Mouse (Mus musculus): Measurements from ENCODE around the gene Rps29. TPM values are rescaled to one million over a fixed set of nuclear protein-coding genes. Genes with fewer than 3 reads are reported as not detected.

Rps29 gene
- polyA plus RNA-seq, 1 experiment from 2014 or later, result 2,055 TPM

DNA sequence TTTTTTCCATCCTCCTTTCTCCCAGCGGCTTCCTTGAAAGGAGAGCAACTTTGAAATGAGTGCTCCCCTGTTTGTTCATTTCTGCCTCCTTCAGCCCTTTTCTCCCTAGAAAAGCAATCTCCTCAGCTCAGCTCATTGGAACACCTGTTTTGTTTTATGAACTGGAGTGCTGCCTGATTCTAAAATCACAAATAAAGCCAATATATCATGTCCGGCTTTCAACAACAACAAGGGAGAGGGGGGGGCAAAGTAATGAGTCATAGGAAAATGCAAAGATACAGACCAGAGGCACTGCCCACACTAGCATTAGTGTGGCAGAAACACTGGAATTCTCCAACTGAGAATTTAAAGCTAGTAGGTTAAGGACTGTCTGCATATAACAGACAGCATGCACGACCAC, 31.4 kb downstream of the Rps29 start:
- no peaks in the 10 kb centered on the region for H3K27me3 ChIP-seq (replicated peaks; ENCODE audit: control insufficient read depth, insufficient read depth, low read length)
- no peak overlapping the region for H3K4me3 ChIP-seq (ENCODE audit: low read depth, low read length)
- H3K9ac ChIP-seq (ENCODE audit: low read depth, low read length), result no peak overlapping the region
- H3K36me3 ChIP-seq (ENCODE audit: control insufficient read depth, insufficient read depth, low read length), result no peaks in the 10 kb centered on the region
- 67% methylated on average over 3 of the region's 3 CpGs for WGBS
- DNase-seq (ENCODE audit: low spot score), result peak; percentile 33
- H3K4me1 ChIP-seq (ENCODE audit: control insufficient read depth, insufficient read depth, low read length), result no peaks in the 10 kb centered on the region
- no peak overlapping the region for H3K27ac ChIP-seq (replicated peaks; ENCODE audit: low read depth, low read length)
- H3K4me2 ChIP-seq (ENCODE audit: low read depth, low read length), result no peak overlapping the region
- no peak for ATAC-seq (ENCODE audit: low read depth)
- no peaks in the 10 kb centered on the region for H3K9me3 ChIP-seq (ENCODE audit: control insufficient read depth, low read length)

DNA sequence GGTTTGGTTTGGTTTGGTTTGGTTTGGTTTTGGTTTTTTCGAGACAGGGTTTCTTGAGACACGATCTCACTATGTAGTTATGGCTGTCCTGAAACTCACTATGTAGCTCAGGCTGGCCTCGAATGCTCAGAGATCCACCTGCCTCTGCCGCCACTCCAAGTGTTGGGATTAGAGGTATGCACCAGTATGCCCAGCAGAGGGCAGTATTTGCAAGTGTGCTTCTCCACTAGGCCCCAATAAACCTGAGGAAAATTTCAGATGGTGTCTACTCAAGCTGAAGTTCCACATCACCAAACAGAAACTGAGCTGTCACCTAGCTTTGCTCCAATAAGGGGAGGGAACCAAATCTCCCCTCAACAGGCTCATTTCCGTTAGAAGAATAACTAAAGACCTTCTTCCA, 31.8 kb downstream of the Rps29 start:
- Histone ChIP-seq H3K9ac (ENCODE audit: low read depth, low read length) (no peak overlapping the region), H3K4me2 (ENCODE audit: low read depth, low read length) (no peak overlapping the region), H3K4me1 (ENCODE audit: control insufficient read depth, insufficient read depth, low read length) (no peaks in the 10 kb centered on the region), H3K36me3 (ENCODE audit: control insufficient read depth, insufficient read depth, low read length) (no peaks in the 10 kb centered on the region), H3K9me3 (ENCODE audit: control insufficient read depth, low read length) (no peaks in the 10 kb centered on the region), H3K27ac (replicated peaks; ENCODE audit: low read depth, low read length) (no peak overlapping the region), H3K4me3 (ENCODE audit: low read depth, low read length) (no peak overlapping the region), H3K27me3 (replicated peaks; ENCODE audit: control insufficient read depth, insufficient read depth, low read length) (no peaks in the 10 kb centered on the region)
- DNase-seq (ENCODE audit: low spot score) (no peak), ATAC-seq (ENCODE audit: low read depth) (no peak)
- 86% methylated on average over 5 of the region's 5 CpGs for WGBS

DNA sequence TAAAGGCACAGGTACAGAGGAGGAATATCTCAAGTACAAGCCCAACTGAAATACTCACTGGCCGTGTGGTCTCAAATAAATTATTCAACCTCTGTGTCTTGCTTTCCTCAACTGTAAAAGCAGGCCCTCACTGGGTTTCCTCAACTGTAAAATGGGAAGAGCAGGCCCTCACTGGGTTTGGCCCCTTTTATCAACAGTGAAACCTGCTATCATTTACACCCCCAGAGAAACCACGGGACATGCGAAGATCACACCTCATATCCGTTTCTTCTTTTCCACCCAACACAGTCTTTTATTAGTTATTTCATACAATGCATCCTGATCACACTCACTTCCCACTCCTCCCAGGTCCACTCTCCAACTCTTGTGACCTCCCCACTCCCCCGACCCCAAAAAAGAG, 33.9 kb downstream of the Rps29 start:
- no peaks in the 10 kb centered on the region for H3K27me3 ChIP-seq (replicated peaks; ENCODE audit: control insufficient read depth, insufficient read depth, low read length)
- ATAC-seq (ENCODE audit: low read depth) (no peak), DNase-seq (ENCODE audit: low spot score) (no peak)
- no peak overlapping the region for H3K27ac ChIP-seq (replicated peaks; ENCODE audit: low read depth, low read length)
- H3K4me3 ChIP-seq (ENCODE audit: low read depth, low read length), result no peak overlapping the region
- no peaks in the 10 kb centered on the region for H3K36me3 ChIP-seq (ENCODE audit: control insufficient read depth, insufficient read depth, low read length)
- no peaks in the 10 kb centered on the region for H3K4me1 ChIP-seq (ENCODE audit: control insufficient read depth, insufficient read depth, low read length)
- WGBS, result 88% methylated on average over 5 of the region's 5 CpGs
- H3K9me3 ChIP-seq (ENCODE audit: control insufficient read depth, low read length), result no peaks in the 10 kb centered on the region
- H3K9ac ChIP-seq (ENCODE audit: low read depth, low read length), result no peak overlapping the region
- no peak overlapping the region for H3K4me2 ChIP-seq (ENCODE audit: low read depth, low read length)

DNA sequence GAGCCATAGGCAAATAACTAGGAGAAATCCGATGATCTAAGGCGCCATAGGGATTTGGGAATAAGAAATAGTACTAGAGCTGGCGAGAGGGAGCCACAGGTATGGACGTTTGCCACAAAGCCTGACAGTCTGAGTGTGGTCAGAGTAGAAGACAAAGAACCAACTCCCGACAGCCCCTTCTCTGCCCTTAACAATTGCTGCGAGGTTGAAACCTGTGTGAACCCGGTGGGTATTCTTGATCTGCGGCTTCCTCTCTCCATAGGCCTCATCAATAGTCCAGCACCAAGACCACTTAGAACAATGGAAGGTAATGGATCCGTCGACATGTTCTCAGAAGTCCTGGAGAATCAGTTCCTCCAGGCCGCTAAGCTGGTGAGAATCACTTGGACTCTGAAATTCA, 36.2 kb downstream of the Rps29 start:
- Histone ChIP-seq H3K36me3 (ENCODE audit: control insufficient read depth, insufficient read depth, low read length) (no peaks in the 10 kb centered on the region), H3K9me3 (ENCODE audit: control insufficient read depth, low read length) (no peaks in the 10 kb centered on the region), H3K27ac (replicated peaks; ENCODE audit: low read depth, low read length) (no peak overlapping the region), H3K9ac (ENCODE audit: low read depth, low read length) (no peak overlapping the region), H3K27me3 (replicated peaks; ENCODE audit: control insufficient read depth, insufficient read depth, low read length) (no peaks in the 10 kb centered on the region), H3K4me3 (ENCODE audit: low read depth, low read length) (no peak overlapping the region), H3K4me1 (ENCODE audit: control insufficient read depth, insufficient read depth, low read length) (no peaks in the 10 kb centered on the region), H3K4me2 (ENCODE audit: low read depth, low read length) (no peak overlapping the region)
- WGBS, result 89% methylated on average over 11 of the region's 11 CpGs
- DNase-seq (ENCODE audit: low spot score) (no peak), ATAC-seq (ENCODE audit: low read depth) (no peak)

DNA sequence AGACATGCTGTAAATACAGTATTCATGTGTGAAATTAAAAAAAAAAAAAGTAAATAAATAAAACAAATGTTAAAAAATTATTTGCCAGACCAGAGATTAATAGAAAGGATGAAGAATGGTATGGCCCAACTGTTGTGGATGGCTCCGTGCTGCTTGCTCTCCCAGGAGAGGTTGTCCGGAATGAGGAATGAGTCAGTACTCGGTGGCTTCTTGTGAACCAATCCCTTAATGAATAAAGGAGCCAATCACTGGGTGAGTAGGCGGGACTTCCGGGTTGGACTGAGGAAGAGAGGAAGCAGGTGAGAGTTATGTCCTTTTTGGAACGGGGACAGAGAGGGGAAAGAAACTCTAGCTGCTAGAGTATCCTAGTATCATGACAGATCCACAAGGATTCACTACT, 39.1 kb downstream of the Rps29 start:
- Histone ChIP-seq H3K4me3 (ENCODE audit: low read depth, low read length) (no peak overlapping the region), H3K9ac (ENCODE audit: low read depth, low read length) (no peak overlapping the region)

More for the DNA sequence above, 39.1 kb downstream of the Rps29 start:
- Histone ChIP-seq H3K27ac (replicated peaks; ENCODE audit: low read depth, low read length) (no peak overlapping the region), H3K4me2 (ENCODE audit: low read depth, low read length) (no peak overlapping the region), H3K9me3 (ENCODE audit: control insufficient read depth, low read length) (no peaks in the 10 kb centered on the region), H3K4me1 (ENCODE audit: control insufficient read depth, insufficient read depth, low read length) (no peaks in the 10 kb centered on the region), H3K27me3 (replicated peaks; ENCODE audit: control insufficient read depth, insufficient read depth, low read length) (no peaks in the 10 kb centered on the region), H3K36me3 (ENCODE audit: control insufficient read depth, insufficient read depth, low read length) (no peaks in the 10 kb centered on the region)
- DNase-seq (ENCODE audit: low spot score) (no peak), ATAC-seq (ENCODE audit: low read depth) (no peak)
- 85% methylated on average over 6 of the region's 6 CpGs for WGBS

Small RNA genes within 50 kb of the gene (microRNA-seq; reads per million reads assigned to microRNA genes)
- gene Gm47287 (ENCODE audit: borderline number of aligned reads), result not detected
- not detected for gene Gm47295 (ENCODE audit: borderline number of aligned reads)

Other genes with a start within 250 kb of the Rps29 start
- gene Lrr1, start 9.6 kb upstream of the Rps29 start, polyA plus RNA-seq (2014; fragmentation: Nextera tagmentation; extraction: Ambion mirVana), result 16.9 and 18.4 TPM in 2 replicates
- gene Rpl36al, start 24.9 kb upstream of the Rps29 start, polyA plus RNA-seq (2014; fragmentation: Nextera tagmentation; extraction: Ambion mirVana), result 562 and 692 TPM in 2 replicates
- 65.5 and 66.1 TPM in 2 replicates for gene Mgat2, start 25.0 kb upstream of the Rps29 start, polyA plus RNA-seq (2014; fragmentation: Nextera tagmentation; extraction: Ambion mirVana)
- gene Gm49383, start 37.9 kb upstream of the Rps29 start, polyA plus RNA-seq (2014; fragmentation: Nextera tagmentation; extraction: Ambion mirVana), result 18.2 and 23.2 TPM in 2 replicates
- 5.5 and 6.0 TPM in 2 replicates for gene Dnaaf2, start 39.2 kb upstream of the Rps29 start, polyA plus RNA-seq (2014; fragmentation: Nextera tagmentation; extraction: Ambion mirVana)
- gene Gm49384, start 45.1 kb upstream of the Rps29 start, polyA plus RNA-seq (2014; fragmentation: Nextera tagmentation; extraction: Ambion mirVana), result 18.4 and 19.4 TPM in 2 replicates
- gene Pole2, start 69.0 kb upstream of the Rps29 start, polyA plus RNA-seq (2014; fragmentation: Nextera tagmentation; extraction: Ambion mirVana), result 21.4 and 23.9 TPM in 2 replicates
- 9.0 and 9.8 TPM in 2 replicates for gene Klhdc1, start 82.0 kb upstream of the Rps29 start, polyA plus RNA-seq (2014; fragmentation: Nextera tagmentation; extraction: Ambion mirVana)
- 124 and 133 TPM in 2 replicates for gene Klhdc2, start 137.5 kb upstream of the Rps29 start, polyA plus RNA-seq (2014; fragmentation: Nextera tagmentation; extraction: Ambion mirVana)
- 65.8 and 75.1 TPM in 2 replicates for gene Nemf, start 198.0 kb upstream of the Rps29 start, polyA plus RNA-seq (2014; fragmentation: Nextera tagmentation; extraction: Ambion mirVana)
- gene Arf6, start 213.0 kb upstream of the Rps29 start, polyA plus RNA-seq (2014; fragmentation: Nextera tagmentation; extraction: Ambion mirVana), result 62.3 and 66.7 TPM in 2 replicates
- 1.7 and 1.8 TPM in 2 replicates for gene Gm9887, start 213.3 kb upstream of the Rps29 start, polyA plus RNA-seq (2014; fragmentation: Nextera tagmentation; extraction: Ambion mirVana)

All from embryonic facial prominence, embryonic 14.5 days (tissue).